8 mouse cellular contexts compared by ENCODE assay signal in genomic region chr8:92354536-92355482, GRCm38 (mm10). TPM values are rescaled to one million over a fixed set of nuclear protein-coding genes. Genes with fewer than 3 reads are reported as not detected.
DNase-seq lines count a peak whose midpoint lies in the region; ATAC-seq lines count a peak whose summit lies in the region.

No protein-coding gene starts in this region.

- peaks cover 63% of the 10 kb centered on the region for H3K4me1 ChIP-seq in megakaryocyte, embryonic 14.5 days
- peaks cover 38% of the 10 kb centered on the region for H3K4me1 ChIP-seq in embryonic facial prominence, embryonic 13.5 days
- peaks cover 20% of the 10 kb centered on the region for H3K4me1 ChIP-seq in intestine, embryonic 16.5 days (ENCODE audit: control insufficient read depth, insufficient read depth, low read length)
- peaks cover 42% of the 10 kb centered on the region for H3K4me1 ChIP-seq in midbrain, embryonic 12.5 days

- H3K9me3 ChIP-seq in megakaryocyte, embryonic 14.5 days, result no peaks in the 10 kb centered on the region
- H3K9me3 ChIP-seq in embryonic facial prominence, embryonic 13.5 days, result no peaks in the 10 kb centered on the region
- no peaks in the 10 kb centered on the region for H3K9me3 ChIP-seq in intestine, embryonic 16.5 days (ENCODE audit: control insufficient read depth, low read length)
- H3K9me3 ChIP-seq in midbrain, embryonic 12.5 days, result no peaks in the 10 kb centered on the region

- H3K36me3 ChIP-seq in megakaryocyte, embryonic 14.5 days (replicated peaks; ENCODE audit: low read length), result peaks cover 4% of the 10 kb centered on the region
- H3K36me3 ChIP-seq in embryonic facial prominence, embryonic 13.5 days, result peaks cover 1% of the 10 kb centered on the region; the same call in 1 of the 2 replicates
- H3K36me3 ChIP-seq in intestine, embryonic 16.5 days (ENCODE audit: control insufficient read depth, insufficient read depth, low read length), result no peaks in the 10 kb centered on the region
- H3K36me3 ChIP-seq in midbrain, embryonic 12.5 days, result peaks cover 10% of the 10 kb centered on the region; the same call in 1 of the 2 replicates

- H3K4me3 ChIP-seq in megakaryocyte, embryonic 14.5 days (replicated peaks), result peak overlapping the region; percentile 92
- H3K4me3 ChIP-seq in embryonic facial prominence, embryonic 13.5 days, result peak overlapping the region; percentile 72
- peak overlapping the region; percentile 70 for H3K4me3 ChIP-seq in intestine, embryonic 16.5 days (ENCODE audit: low read length)
- peak overlapping the region; percentile 91 for H3K4me3 ChIP-seq in midbrain, embryonic 12.5 days

- peak overlapping the region; percentile 56 for H3K27ac ChIP-seq in embryonic facial prominence, embryonic 13.5 days
- no peak overlapping the region for H3K27ac ChIP-seq in intestine, embryonic 16.5 days (ENCODE audit: low read length)
- H3K27ac ChIP-seq in midbrain, embryonic 12.5 days (replicated peaks), result peak overlapping the region; percentile 99

- no peak for DNase-seq in right cerebral cortex, postnatal 4 days
- no peak for DNase-seq in layer of hippocampus, postnatal 10 days (ENCODE audit: low spot score in 2 of 2)
- no peak for DNase-seq in spleen, postnatal 4 days (ENCODE audit: low spot score in 2 of 2)

- 2% methylated on average over 22 of the region's 22 CpGs for WGBS in embryonic facial prominence, embryonic 13.5 days
- 7% methylated on average over 22 of the region's 22 CpGs for WGBS in intestine, embryonic 16.5 days
- WGBS in midbrain, embryonic 12.5 days, result 1% methylated on average over 22 of the region's 22 CpGs

- peak overlapping the region; percentile 82 for H3K4me2 ChIP-seq in embryonic facial prominence, embryonic 13.5 days
- peak overlapping the region; percentile 94 for H3K4me2 ChIP-seq in intestine, embryonic 16.5 days (ENCODE audit: low read depth, low read length)
- peak overlapping the region; percentile 78 for H3K4me2 ChIP-seq in midbrain, embryonic 12.5 days (replicated peaks)

- H3K9ac ChIP-seq in embryonic facial prominence, embryonic 13.5 days, result peak overlapping the region; percentile 71
- no peak overlapping the region for H3K9ac ChIP-seq in intestine, embryonic 16.5 days (ENCODE audit: low read depth, low read length)
- H3K9ac ChIP-seq in midbrain, embryonic 12.5 days (replicated peaks), result peak overlapping the region; percentile 65

- ATAC-seq in megakaryocyte, adult 5-6 weeks (ENCODE audit: poor library complexity, severe bottlenecking), result no peak
- ATAC-seq in embryonic facial prominence, embryonic 13.5 days (ENCODE audit: insufficient number of reproducible peaks, insufficient read depth, low FRiP score, low TSS enrichment, low read depth), result no peak
- ATAC-seq in intestine, embryonic 16.5 days, result no peak
- ATAC-seq in midbrain, embryonic 12.5 days (ENCODE audit: low FRiP score, low read depth), result no peak

- H3K27me3 ChIP-seq in megakaryocyte, embryonic 14.5 days (replicated peaks), result peaks cover 41% of the 10 kb centered on the region
- peaks cover 18% of the 10 kb centered on the region for H3K27me3 ChIP-seq in embryonic facial prominence, embryonic 13.5 days
- peaks cover 56% of the 10 kb centered on the region for H3K27me3 ChIP-seq in intestine, embryonic 16.5 days (replicated peaks; ENCODE audit: control insufficient read depth, insufficient read depth, low read length)
- H3K27me3 ChIP-seq in midbrain, embryonic 12.5 days, result peaks cover 5% of the 10 kb centered on the region

RNA-seq across cellular contexts. Expression of gene Irx5, which starts 2.6 kb away (rescaled TPM):
- not detected in 2 replicates for polyA plus RNA-seq in megakaryocyte, embryonic 14.5 days (2012; ENCODE audit: insufficient read depth, low replicate concordance)
- 0.07 and 0.09 TPM in 2 replicates for total RNA-seq in megakaryocyte, adult 5-6 weeks (2015)
- not detected in 2 replicates for total RNA-seq in megakaryocyte, adult 5-6 weeks (2017)
- 21.2 and 27.2 TPM in 2 replicates for polyA plus RNA-seq in embryonic facial prominence, embryonic 13.5 days (2015; fragmentation: Nextera tagmentation; extraction: Ambion mirVana)
- polyA plus RNA-seq in intestine, embryonic 16.5 days (2015; fragmentation: Nextera tagmentation; extraction: Ambion mirVana), result not detected in 2 replicates
- polyA plus RNA-seq in midbrain, embryonic 12.5 days (2016; fragmentation: Nextera tagmentation; extraction: Ambion mirVana), result 56.5 and 58.1 TPM in 2 replicates
- total RNA-seq in layer of hippocampus, postnatal 10 days (2021), result under 1 TPM; 0.18 to 0.32 TPM

Comparison
In these comparisons a context has a peak if more than half of its experiments do, and no peak if none do; other contexts are left out.
1. RNA of gene Irx5, which starts 2.6 kb away (polyA plus RNA-seq): 56.5 to 58.1 TPM in midbrain, embryonic 12.5 days and 21.2 to 27.2 TPM in embryonic facial prominence, embryonic 13.5 days; not detected in megakaryocyte, embryonic 14.5 days and not detected in intestine, embryonic 16.5 days; every median in the first group is over 10 times any median in the second.
2. Peak in every context shown above with its lines, with median percentiles within 50 percentile points of each other: H3K4me3 ChIP-seq and H3K4me2 ChIP-seq.